Mouse (Mus musculus) myocyte (in vitro differentiated cells): ENCODE measurements at regions not wholly inside any gene's neighbourhood (a gene's known extent, or its start where the extent isn't known, plus 50 kb on each side); places are given as distances from the start of the nearest gene placed in this dataset.

Experiments
- CEBPB ChIP-seq: IDR thresholded peaks from 2 replicates; pipeline ENCODE4 v1.6.1; 2011; ENCODE audit warnings: mild to moderate bottlenecking, moderate library complexity; ENCODE audit not compliant: poor library complexity, insufficient read depth, severe bottlenecking
- E2F4 ChIP-seq: IDR thresholded peaks from one replicate; pipeline ENCODE4 v1.6.1; 2011; ENCODE audit warnings: mild to moderate bottlenecking, control low read depth, moderate library complexity; ENCODE audit not compliant: insufficient read depth
- MAX ChIP-seq: IDR thresholded peaks from one replicate; pipeline ENCODE4 v1.6.1; 2011; ENCODE audit warnings: low read depth, mild to moderate bottlenecking, control low read depth
- MYOD1 ChIP-seq, 3 experiments: IDR thresholded peaks; one replicate each; pipeline ENCODE4 v1.6.1; 2011; ENCODE audit warnings: control low read depth in 2 of 3, low read depth in 2 of 3, mild to moderate bottlenecking in 2 of 3, moderate library complexity in 1 of 3; ENCODE audit not compliant: insufficient read length in 2 of 3, control insufficient read depth in 1 of 3
- MYOG ChIP-seq, 3 experiments: IDR thresholded peaks; one replicate each; pipeline ENCODE4 v1.6.1; 2011; ENCODE audit warnings: control low read depth in 2 of 3, low read depth in 2 of 3, mild to moderate bottlenecking in 2 of 3; ENCODE audit not compliant: insufficient read length in 2 of 3, control insufficient read depth in 1 of 3, insufficient read depth in 1 of 3
- POLR2A ChIP-seq: IDR thresholded peaks from one replicate; pipeline ENCODE4 v1.6.1; 2011; ENCODE audit warnings: low read depth, mild to moderate bottlenecking, control low read depth, moderate library complexity; ENCODE audit not compliant: insufficient read length
- POLR2AphosphoS2 ChIP-seq: IDR thresholded peaks from one replicate; pipeline ENCODE4 v1.6.1; 2011; ENCODE audit warnings: low read depth, control low read depth; ENCODE audit not compliant: insufficient read length
- REST ChIP-seq: IDR thresholded peaks from one replicate; pipeline ENCODE4 v1.6.1; 2011; ENCODE audit warnings: mild to moderate bottlenecking, control low read depth, moderate library complexity; ENCODE audit not compliant: insufficient read depth, insufficient read length
- SRF ChIP-seq: IDR thresholded peaks from one replicate; pipeline ENCODE4 v1.6.1; 2011; ENCODE audit warnings: low read depth; ENCODE audit not compliant: control insufficient read depth, insufficient read length
- TCF12 ChIP-seq: IDR thresholded peaks from one replicate; pipeline ENCODE4 v1.6.1; 2011; ENCODE audit warnings: mild to moderate bottlenecking, control low read depth; ENCODE audit not compliant: poor library complexity, insufficient read depth, severe bottlenecking
- TCF3 ChIP-seq: IDR thresholded peaks from one replicate; pipeline ENCODE4 v1.6.1; 2011; ENCODE audit warnings: low read depth, control low read depth; ENCODE audit not compliant: insufficient read length
- USF1 ChIP-seq: IDR thresholded peaks from one replicate; pipeline ENCODE4 v1.6.1; 2011; ENCODE audit warnings: low read depth, mild to moderate bottlenecking, control low read depth, moderate library complexity

GRCm38 (mm10) chr8:115861381-115861780 lies 153.8 kb upstream of the Maf start:
- TF ChIP-seq POLR2A (no peak), USF1 (no peak), TCF12 (no peak), CEBPB (no peak), MYOD1 (IDR thresholded peaks at IDR 0.05; ENCODE audit: control insufficient read depth in 1 of 3, insufficient read length in 2 of 3, low read depth in 2 of 3) (no peak), POLR2AphosphoS2 (no peak), MAX (no peak), E2F4 (no peak), MYOG (IDR thresholded peaks at IDR 0.05; ENCODE audit: control insufficient read depth in 1 of 3, insufficient read depth in 1 of 3, insufficient read length in 2 of 3, low read depth in 2 of 3) (no peak), SRF (no peak), TCF3 (no peak), REST (no peak)
